ENCODE assay signal across 9 mouse cellular contexts in the genomic region with DNA sequence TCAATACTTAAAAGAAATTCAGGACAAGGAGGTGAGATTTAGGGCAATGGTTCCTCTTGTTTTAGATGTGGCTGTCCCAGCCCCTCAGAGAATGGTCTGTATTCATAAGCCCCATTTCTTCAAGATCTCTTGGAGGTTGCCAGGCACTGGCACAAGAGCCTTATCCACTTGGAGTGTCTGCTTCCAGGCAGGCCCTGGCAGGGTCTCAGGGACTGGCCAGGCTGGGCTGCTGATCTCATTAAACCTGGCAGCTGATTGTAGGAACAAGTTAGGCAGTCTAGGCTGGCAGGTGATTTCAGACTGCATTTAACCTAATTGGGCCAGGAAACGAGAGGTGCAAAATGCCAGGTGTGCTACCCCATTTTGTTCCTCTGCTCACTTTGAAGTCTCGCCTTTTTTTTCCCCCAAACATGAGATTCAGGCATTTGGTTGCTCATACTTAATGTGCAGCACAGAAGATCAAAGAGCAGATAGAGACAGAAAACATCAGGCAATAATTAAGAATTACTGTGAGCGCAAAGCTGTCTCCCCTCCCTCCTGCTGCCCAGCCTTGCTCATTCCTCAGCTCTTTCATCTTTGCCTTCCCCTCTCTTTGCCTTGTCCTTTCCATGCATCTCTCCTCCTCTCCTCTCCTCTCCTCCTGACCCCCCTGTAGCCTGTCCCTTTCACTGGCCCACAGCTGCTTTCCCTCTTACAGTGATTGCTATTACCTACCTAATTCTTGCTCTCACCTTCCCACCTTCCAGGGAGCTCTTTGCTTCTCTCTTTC.
DNase-seq lines count a peak whose midpoint lies in the region; TF ChIP-seq lines count a peak whose summit lies in the region.
"Had no signal": no experiment of that assay in that cellular context is flagged by ENCODE, and none has a peak within 500 bp of the region (broad histone marks: within the 10 kb centered on the region; RNA-seq: fewer than 3 reads in every experiment).

No protein-coding gene starts in this region.

- no peaks in the 10 kb centered on the region; the same call in 1 of the 2 replicates for H3K27me3 ChIP-seq in cerebellum, adult 2 months (ENCODE audit: control insufficient read depth, insufficient read depth, low read length)

- DNase-seq in cerebellum, adult 2 months, result peak; percentile 11 to 40
- no peak for DNase-seq in cerebellum, adult 9-10 months
- peak; percentile 45 for DNase-seq in MN1 (ENCODE audit: low spot score)
- DNase-seq in forelimb bud, embryonic 11.5 days (ENCODE audit: low read depth, low spot score), result peak; percentile 51
- DNase-seq in left cerebral cortex, postnatal 14 days (ENCODE audit: low spot score in 2 of 2), result peak; percentile 31 to 40
- no peak for DNase-seq in adrenal gland, postnatal 4 days (ENCODE audit: low spot score in 2 of 2)
- DNase-seq in gastrocnemius, postnatal 36 days, result no peak
- DNase-seq in retina, embryonic 14.5 days (ENCODE audit: low spot score), result no peak
- DNase-seq: spleen, adult 18-20 months had no signal

- TF ChIP-seq POLR2A in cerebellum, adult 2 months (IDR thresholded peaks at IDR 0.05; ENCODE audit: borderline replicate concordance, insufficient read depth, low read length), result no peak

- no peaks in the 10 kb centered on the region for H3K4me1 ChIP-seq in cerebellum, adult 2 months (ENCODE audit: control insufficient read depth, insufficient read depth, low read length)

- WGBS in cerebellum, adult 2 months, result 22% methylated on average over 3 of the region's 3 CpGs

- no peak overlapping the region for H3K4me3 ChIP-seq in cerebellum, adult 2 months (replicated peaks; ENCODE audit: insufficient read depth, low read depth, low read length)

- no peak for TF ChIP-seq CTCF in cerebellum, adult 2 months (IDR thresholded peaks at IDR 0.05; ENCODE audit: borderline replicate concordance, insufficient read depth, low read depth, low read length)

- intact Hi-C loops in left cerebral cortex, postnatal 14 days (cut with DNase I), result no loop called here
- intact Hi-C loops in gastrocnemius, postnatal 36 days (cut with DNase I), result no loop called here

- H3K27ac ChIP-seq in cerebellum, adult 2 months (ENCODE audit: insufficient read depth, low read length), result no peak overlapping the region

Comparison
In these comparisons a context has a peak if more than half of its experiments do, and no peak if none do; other contexts are left out.
1. DNase-seq: peak in cerebellum, adult 2 months (2 of 2), MN1 (single experiment), forelimb bud, embryonic 11.5 days (single experiment) and left cerebral cortex, postnatal 14 days (2 of 2); none in cerebellum, adult 9-10 months (single experiment), adrenal gland, postnatal 4 days (0 of 2), gastrocnemius, postnatal 36 days (0 of 2) and retina, embryonic 14.5 days (single experiment).